Mouse (Mus musculus) ES-E14 (cell line): ENCODE data around the gene Edn2.

Source experiments
- CHD2 ChIP-seq: IDR thresholded peaks from 2 replicates; pipeline ENCODE4 v1.6.1; 2014; ENCODE audit warnings: mild to moderate bottlenecking, low read depth, low read length, inconsistent platforms
- MAFK ChIP-seq: IDR thresholded peaks from 2 replicates; pipeline ENCODE4 v1.6.1; 2014; ENCODE audit warnings: mild to moderate bottlenecking, low read depth, low read length, inconsistent platforms; ENCODE audit not compliant: insufficient read depth
- ZC3H11A ChIP-seq: IDR thresholded peaks from 2 replicates; pipeline ENCODE4 v1.6.1; 2012; ENCODE audit warnings: low read depth, mild to moderate bottlenecking, inconsistent platforms, low read length, borderline replicate concordance

GRCm38 (mm10) chr4:120204357-120204942 lies 43.4 kb downstream of the Edn2 start:
- TF ChIP-seq ZC3H11A (no peak), CHD2 (no peak), MAFK (no peak)
